Mouse (Mus musculus) layer of hippocampus, adult 11-12 months (tissue): ENCODE measurements around the gene Kcnt1.

Source experiments
- DNase-seq: peaks from one replicate; pipeline ENCODE4 v3.0.0; 2022; ENCODE audit warnings: low spot score

The Kcnt1 gene

DNA sequence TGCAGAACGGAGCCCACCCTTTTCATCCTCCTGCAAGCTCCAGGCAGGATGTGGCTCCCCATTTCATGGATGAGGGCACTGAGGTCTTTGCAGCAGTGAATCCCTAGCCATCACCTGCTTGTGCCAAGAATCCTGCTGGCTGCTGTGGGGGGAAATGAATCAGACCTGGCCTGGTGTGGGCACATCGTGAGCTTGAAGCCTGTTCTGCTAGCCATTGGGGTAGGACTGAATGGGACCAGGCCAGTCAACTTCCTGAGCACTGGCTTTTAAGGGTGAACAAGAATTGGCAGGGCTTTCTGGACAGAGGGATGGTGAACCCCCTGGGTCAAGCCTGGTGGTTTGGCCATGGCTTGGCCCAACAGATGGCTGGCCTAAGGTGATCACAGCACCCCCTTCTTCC, 15.0 kb downstream of the Kcnt1 start:
- no peak for DNase-seq

DNA sequence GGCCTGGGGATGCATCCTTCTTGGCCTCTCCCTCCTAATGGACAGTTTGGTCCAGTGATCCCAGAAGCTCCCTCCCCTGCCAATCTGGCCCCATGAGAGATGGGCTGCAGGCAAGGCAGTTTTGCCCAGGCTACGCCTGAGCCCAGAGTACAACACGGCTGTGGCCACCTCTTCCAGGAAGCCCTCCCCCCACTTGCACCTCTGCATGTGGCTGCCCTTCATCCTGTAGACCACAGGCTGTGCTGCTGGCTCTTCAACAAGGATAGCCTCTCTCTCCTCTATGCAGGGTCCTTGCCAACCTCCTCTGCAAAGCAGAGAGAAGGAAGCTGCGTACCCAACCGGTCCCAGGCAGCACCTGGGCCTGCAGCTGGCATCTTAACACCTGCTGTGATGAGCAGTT, 15.5 kb downstream of the Kcnt1 start:
- peak; percentile 18 for DNase-seq

DNA sequence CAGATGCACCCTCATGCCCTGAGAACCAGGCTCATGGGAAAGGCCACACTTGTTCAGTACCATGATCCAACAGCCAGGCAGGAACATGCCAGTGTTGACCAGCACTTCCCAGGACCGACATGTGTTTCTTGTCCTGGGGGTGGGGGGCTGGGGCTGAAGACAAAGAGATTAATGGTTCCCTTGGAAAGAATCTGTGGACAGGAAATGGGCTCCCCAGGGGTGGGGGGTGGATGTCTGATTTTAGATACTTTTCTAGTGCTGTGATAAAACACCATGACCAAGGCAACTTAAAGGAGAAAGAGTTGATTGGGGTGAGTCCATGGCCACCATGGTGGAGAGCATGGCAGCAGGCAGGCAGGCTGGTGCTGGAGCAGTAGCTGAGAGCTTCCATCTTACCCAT, 18.7 kb downstream of the Kcnt1 start:
- DNase-seq, result no peak

DNA sequence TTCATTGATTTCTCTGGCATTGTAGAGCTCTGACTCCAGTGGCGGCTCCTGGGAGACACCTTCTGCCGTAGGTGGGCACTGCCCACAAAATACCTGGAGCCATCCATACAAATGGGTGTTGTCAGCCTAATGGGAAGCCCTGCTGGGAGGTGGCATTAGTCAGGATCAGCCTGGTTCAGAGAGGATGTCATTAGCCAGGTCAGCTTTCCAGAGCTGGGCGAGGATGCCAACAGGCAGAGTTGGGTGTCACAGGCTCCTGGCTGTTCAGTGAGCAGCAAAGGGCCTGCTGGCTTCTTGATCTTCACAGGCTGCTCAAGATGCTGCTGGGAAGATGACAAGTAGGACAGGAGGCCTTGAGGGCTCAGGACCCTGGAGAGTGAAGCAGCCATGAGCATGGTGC, 21.2 kb downstream of the Kcnt1 start:
- no peak for DNase-seq

DNA sequence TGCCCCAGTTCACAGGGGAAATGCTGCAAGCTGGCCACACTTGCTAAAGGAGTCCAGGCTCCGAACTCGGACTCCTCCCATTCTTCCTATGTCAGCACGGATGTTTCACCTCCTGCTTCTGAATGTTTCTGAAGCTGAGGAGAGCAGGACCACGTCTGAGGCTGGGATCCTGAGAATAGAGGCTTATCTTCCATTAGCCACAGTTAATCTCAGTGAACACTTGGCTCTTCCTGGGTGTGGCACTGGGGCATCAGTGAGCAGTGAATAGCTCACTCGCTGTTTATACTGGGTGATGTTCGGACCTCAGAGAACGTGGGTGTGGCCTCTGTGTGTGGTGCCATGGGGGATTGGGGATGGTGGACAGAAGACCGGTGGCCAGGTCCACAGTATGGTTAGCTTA, 23.7 kb downstream of the Kcnt1 start:
- no peak for DNase-seq

DNA sequence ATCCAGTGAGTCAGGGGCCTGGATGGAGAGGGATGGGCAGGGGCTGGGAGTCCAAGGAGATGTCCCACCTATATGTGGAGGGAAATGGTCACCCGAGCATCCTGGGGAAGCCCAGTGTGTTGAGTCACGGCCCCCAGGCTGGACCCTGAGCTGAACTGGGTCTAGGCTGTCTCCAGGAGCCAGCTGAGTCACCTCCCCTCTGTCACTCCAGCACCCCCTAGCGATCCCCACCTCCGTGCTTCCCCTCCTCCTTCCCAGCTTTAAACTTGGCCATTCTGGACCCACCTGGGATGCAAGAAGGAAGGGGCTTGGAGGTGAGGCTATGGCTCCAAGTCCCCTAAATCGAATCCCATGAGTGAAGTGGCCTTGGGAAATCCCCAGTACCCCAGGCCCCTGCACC, 24.6 kb downstream of the Kcnt1 start:
- DNase-seq, result no peak

DNA sequence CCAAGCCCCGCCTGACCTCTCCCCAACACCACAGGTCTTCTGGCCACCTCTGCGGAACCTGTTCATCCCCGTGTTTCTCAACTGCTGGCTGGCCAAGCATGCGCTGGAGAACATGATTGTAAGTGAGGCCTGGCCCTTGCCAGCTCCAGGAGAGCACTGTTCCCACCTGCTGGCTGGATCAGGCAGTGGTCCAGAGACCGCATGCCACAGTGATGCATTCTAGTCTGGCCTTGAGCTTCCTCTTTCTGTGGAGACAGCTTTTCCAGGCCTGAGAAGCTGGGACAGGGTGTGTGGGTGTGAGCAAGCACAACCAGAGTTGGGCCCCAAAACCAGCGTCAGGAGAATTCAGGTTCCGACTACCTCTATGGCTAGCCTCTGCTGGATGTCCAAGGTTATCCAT, 28.9 kb downstream of the Kcnt1 start:
- DNase-seq, result no peak

DNA sequence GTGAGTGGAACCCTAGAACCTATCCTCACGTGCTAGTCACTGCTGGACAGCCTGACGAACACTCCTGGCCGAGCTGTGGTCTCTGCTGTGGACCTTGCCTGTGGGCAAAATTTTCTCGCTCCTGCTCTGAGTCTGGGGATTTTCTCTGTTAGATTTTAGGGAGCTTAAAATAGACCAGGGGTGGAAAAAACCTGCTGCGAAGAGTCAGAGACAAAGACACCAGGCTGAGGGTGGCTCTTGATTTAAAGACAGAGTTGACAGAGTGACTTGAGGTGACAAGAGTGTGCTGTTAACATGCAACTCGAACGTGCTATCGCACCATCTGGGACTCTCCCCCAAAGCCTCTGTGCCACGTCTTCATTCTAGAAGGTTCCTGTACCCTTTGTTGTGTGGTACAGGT, 35.4 kb downstream of the Kcnt1 start:
- DNase-seq, result no peak

DNA sequence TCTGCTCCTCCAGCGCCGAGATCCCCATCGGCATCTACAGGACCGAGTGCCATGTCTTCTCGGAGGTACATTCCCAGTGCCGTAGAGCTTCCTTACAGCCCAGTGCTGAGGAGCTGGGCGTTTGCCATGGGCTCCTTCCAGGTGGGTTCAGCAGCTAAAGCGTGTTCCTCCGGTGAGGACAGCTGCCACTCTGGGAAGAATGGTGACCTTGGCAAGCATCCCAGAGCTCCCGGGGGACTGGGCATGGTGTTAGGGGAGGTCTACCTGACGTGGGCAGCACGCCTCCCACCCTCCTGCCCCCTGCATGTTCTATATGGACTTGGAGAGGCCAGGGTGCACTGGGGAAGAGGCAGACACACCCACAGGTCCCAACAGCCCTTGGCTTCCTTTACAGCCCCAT, 46.3 kb downstream of the Kcnt1 start:
- DNase-seq, result no peak

DNA sequence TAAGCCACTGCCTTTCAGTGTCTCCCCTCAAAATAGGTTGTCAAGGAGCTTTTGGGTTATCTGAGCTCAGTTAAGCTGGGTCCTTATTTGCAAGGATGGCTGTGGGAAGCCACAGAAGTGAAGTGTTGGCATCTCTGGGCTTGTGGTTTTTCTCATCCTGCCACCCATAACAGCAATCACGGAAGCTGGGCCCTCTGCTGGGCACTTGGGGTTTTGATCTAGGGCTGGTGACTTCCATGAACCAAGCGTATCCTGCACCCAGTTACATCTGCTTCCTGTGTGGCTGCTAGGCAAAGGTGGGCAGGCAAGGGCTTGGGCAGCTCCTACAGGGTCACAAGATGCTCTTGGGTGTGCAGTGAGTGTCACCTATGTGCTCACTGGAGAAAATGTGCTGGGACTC, 49.7 kb downstream of the Kcnt1 start:
- DNase-seq, result peak; percentile 55

DNA sequence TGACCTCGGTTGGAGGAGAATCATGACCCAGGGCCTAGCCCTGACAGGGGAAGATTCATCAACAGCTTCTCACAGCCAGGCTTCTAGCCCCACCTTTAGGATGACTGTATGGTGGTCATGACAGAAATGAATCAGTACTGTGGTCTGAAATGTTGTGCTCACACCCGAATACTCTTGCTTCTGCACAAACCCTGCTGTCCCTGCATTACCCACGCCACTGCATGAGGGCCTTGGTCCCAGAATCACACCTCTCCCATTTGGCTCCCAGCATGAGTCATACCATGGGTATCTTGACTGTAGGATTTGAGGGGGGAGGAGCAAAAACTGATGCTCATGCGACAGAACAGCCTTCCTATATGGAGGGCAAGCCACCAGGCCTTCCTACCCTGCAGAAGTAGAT, 50.7 kb downstream of the Kcnt1 start:
- no peak for DNase-seq

DNA sequence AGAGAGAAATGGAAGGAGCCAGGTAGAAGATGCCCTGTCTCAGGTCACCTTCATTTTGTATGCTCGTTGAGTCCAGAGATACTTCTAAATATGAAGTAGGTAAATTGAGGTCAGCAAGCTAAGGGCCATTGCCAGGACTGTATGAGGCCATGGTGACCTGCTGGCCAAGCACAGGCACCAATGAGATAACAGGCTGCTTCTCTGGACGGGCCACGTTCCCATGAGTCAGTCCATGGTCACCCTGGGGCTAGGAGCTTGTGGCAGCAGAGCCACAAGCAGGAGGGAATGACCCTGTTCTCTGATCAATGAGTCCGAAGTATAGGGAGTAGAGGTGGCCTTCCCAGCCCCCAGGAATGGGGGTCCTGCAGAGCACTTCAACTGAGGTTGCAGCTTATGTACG, 51.3 kb downstream of the Kcnt1 start:
- DNase-seq, result no peak

DNA sequence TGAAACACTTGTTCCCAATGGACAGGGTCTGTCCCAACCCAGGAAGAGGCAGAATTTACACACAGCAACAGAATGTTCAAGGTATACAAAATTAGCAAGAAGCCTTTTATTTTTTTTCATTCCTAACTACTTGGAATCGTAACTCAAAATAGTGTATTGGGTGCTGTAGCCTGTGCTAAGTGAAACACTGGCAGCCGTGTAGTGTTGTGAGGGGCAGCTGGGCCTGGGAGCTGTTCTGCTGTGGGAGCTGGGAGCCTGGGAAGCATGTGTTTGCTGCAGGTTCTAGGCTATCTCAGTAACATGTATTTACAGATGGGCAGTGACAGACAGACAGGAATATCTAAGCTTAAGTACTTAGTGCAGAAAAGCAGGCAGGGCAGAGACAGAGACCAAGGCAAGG, 54.9 kb downstream of the Kcnt1 start:
- no peak for DNase-seq

DNA sequence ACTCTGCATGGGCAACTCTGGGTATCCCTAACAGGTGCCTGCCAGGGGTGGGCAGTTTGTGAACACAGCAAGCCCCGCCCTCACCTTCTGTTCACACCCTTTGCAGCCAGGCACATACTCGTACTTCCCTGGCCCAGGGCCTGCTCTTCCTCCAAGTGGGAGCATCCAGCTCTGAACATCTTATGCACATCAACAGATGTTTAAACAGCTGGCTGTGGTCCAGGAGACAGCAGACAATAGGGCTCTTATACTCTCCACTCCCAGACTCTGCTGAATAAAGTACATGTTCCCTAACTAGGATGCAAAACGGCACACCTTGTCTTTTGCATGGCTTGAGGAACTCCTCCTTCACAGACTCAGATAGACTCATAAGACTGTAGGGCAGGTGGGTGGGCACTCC, 56.4 kb downstream of the Kcnt1 start:
- DNase-seq, result peak; percentile 30

DNA sequence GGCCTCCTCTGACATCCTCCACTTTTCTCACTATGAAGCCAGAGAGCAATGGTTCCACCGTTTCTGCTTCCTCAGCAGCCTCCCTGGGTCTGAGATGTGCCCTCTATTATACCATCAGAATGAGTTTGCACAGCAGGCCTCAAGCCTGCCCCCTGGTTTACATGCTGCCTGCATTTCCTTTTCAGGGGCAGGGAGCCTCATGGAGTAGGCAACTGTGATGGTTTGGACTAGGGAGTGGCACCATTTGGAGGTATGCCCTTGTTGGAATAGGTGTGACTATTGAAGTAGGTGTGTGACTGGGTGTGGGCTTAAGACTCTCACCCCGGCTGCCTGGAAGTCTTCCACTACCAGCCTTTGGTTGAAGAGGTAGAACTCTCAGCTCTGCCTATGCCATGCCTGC, 60.3 kb downstream of the Kcnt1 start:
- no peak for DNase-seq

DNA sequence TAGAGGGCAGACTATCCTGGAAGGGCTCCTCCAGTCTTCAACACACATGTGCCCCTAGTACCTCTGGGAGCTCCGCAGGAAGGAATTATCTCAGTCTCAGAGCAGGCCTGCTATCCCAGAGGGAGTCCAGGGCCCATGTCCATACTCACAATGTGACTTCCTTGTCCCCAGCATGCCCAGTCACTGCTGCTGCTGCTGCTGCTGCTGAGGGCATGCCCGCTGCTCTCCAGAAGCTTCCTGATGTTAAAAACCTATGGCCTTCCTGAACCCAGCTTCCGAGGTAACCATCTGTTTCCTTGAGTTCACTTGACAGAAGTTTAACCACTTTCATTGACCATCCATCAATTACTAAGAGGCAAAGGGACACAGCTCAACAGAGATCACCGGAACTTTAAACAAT, 61.4 kb downstream of the Kcnt1 start:
- DNase-seq, result no peak

DNA sequence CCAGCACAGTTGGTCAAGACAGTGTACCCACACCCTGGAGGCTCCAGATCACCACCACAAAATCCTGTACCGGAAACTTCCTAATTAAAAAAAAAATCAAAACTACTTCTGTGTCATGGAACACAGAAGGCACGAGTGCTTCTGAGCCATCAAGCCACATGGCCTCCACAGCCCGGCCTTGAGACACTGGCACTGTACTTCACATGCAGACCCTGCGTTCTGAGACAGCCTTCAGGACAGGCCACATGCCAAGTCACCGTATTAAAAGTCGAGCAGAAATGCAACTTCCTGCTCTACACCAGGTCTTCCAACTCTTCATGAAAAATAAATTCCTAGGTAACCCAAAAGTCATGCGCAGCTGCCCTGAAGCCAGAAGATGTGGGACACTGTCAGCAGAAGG, 64.3 kb downstream of the Kcnt1 start:
- no peak for DNase-seq

DNA sequence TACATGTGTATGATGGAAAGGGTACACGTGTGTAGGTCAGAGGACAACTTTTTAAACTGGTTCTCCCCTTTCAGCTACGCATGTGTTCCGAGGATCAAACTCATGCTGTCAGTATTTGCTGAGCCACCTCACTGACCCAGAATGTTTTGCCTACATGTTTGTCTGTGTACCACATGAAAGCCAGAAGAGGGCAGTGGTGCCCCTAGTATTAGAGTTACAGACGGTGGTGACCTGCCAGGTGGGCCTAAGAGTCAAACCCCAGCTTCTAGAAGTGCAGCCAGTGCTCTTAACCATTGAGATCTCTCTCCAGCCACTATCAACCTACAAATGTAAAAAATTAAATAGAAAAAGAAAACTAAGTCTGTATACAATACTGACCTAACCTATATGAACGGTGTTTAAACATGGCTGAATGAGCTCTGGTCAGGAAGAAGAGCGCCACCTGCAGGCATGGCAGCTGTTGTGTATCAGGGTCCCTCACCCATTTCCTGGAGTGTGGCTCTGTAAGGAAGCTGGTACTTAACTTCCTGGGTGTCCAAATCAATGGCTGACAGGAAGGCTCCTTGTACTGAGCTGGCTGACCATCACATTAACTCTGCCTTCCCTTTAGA, 67.8 kb downstream of the Kcnt1 start:
- peak; percentile 45 for DNase-seq

DNA sequence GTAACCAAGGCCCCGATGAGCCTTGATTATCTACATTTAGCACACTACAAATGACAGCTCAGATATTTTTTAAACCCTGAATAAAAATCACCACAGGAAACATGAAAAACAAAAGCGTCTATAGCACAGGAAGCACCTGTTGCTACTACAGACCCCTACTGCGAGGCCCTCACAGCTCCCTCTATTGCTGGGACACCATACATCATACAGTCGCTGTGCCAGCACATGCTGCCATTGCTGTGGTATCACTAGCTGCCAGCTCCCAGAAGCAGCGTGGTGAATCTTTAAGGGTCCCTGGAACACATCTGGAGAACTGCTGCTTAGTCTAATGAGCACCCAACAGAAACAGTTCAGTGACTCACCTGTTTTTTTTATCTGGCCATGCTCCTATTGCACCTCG, 77.0 kb downstream of the Kcnt1 start:
- DNase-seq, result no peak

DNA sequence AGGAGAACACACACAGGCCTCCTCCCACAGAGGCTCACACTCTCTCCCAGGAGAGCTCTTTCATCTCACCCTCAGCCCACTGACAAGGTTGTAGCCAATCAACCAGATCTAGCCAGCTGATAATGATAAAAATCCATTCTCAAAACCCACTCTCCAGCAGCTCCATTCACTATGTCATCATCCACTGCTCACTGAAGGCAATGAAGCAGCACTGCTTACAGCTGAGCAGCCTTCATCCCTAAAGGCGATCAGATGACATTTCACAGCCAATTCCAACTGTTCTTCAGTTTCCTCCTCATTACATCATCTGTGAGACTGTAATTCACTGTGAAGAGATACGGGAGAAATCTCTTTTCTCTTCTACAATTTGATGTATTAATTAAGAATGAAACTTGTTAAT, 80.3 kb downstream of the Kcnt1 start:
- DNase-seq, result no peak

DNA sequence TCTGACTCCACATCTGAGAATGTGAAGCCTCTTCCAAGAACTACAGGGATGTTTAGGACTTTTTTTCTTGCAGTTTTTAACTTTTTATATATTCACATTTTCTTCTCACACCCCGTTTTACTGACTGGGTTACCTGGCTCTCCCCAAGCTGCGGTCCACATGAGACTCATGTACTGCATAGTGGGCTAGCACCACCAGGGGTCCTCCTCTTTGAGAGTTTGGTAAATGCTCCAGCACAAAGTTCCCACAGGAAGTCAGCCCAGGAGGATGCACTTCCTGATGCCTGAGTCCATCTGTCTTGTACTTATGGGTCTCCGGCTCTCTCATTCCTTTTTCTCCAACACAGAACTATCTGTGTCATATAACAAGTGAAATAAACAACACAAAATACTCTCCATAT, 84.4 kb downstream of the Kcnt1 start:
- no peak for DNase-seq

DNA sequence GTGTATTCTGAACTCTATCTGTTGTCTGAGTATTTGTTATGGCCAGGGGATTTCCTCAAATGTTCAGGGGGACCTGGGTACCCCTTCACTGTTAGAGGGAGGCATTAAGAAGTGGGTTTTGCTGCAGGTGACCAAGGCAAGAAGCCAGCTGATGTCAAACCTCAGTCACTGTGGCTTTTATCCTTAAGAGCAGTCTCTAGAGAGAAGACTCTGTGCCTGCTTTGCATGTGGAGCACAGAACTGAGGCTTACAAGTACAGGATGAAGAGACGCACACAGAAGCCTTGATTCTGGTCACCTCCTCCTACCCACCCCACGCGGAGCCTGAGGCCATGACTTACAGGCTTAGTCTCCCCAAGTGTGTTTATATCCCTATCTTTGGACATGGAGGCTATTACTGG, 85.8 kb downstream of the Kcnt1 start:
- DNase-seq, result no peak
